Mouse (Mus musculus) brain, embryonic 14.5 days (tissue): ENCODE data around the gene Clec16a.

Experiments
- CTCF ChIP-seq: fragments of 200-500 bp; IDR thresholded peaks from 2 replicates; pipeline ENCODE4 v1.5.1; 2012; ENCODE audit warnings: inconsistent platforms, mild to moderate bottlenecking, moderate library complexity, borderline replicate concordance; ENCODE audit not compliant: insufficient read depth, insufficient read length; ENCODE audit errors: extremely low read depth
- POLR2A ChIP-seq: fragments of 200-500 bp; IDR thresholded peaks from 2 replicates; pipeline ENCODE4 v1.6.1; 2012; ENCODE audit warnings: mild to moderate bottlenecking, inconsistent platforms, borderline replicate concordance; ENCODE audit not compliant: poor library complexity, insufficient read depth, insufficient read length, severe bottlenecking; ENCODE audit errors: extremely low read depth

DNA sequence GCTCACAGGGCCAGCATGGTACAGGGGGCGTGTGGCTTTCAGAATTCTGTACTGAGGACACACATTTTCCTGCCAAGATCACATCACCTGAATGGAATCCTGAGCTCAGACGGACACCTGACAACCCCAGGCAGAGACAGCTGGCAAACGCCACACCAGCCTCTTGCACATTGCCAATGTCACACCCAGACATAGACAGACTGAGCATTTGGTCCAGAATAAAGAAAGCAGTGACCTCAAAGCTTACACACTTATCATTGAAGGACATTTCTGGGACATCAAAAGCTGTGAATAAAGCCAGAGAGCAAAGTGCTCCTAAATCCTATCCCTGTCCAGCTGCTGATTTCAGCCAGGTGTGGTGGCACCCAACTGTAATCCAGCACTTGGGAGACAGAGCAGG lies 8.2 kb upstream of the Clec16a start:
- TF ChIP-seq CTCF (no peak), POLR2A (no peak)
